Mouse (Mus musculus) cortical plate, adult 2 months (tissue): ENCODE measurements around the gene Stxbp3.

Experiments
- CTCF ChIP-seq: fragments of 200-500 bp; IDR thresholded peaks from 2 replicates; pipeline ENCODE4 v1.5.1; 2011; ENCODE audit warnings: mild to moderate bottlenecking, control low read depth, low read length; ENCODE audit not compliant: insufficient read depth; ENCODE audit errors: extremely low read depth
- POLR2A ChIP-seq: fragments of 200-500 bp; IDR thresholded peaks from 2 replicates; pipeline ENCODE4 v1.6.1; 2011; ENCODE audit warnings: mild to moderate bottlenecking, low read length, control low read depth; ENCODE audit not compliant: insufficient read depth; ENCODE audit errors: extremely low read depth

GRCm38 (mm10) chr3:108751691-108752090 lies 88.6 kb downstream of the Stxbp3 start:
- TF ChIP-seq CTCF, result no peak
- TF ChIP-seq POLR2A, result no peak
